Mouse (Mus musculus) limb, embryonic 12.5 days (tissue): ENCODE results near the gene Diaph3. TPM values are rescaled to one million over a fixed set of nuclear protein-coding genes. Genes with fewer than 3 reads are reported as not detected.

ENCODE experiments used
- ATAC-seq: fragments of 200-750 bp; cut with Nextera tagmentation; 2 replicates; pipeline ENCODE4 v1.8.0; 2017; ENCODE audit warnings: low read depth, moderate TSS enrichment; ENCODE audit not compliant: insufficient number of reproducible peaks, insufficient read depth, low FRiP score, low TSS enrichment
- H3K27ac ChIP-seq: fragments of 300-500 bp; sonication (generic); 2 replicates; pipeline ENCODE4 v1.5.1; 2016; ENCODE audit warnings: mild to moderate bottlenecking, moderate library complexity
- H3K27me3 ChIP-seq: fragments of 300-500 bp; sonication (generic); 2 replicates; pipeline ENCODE4 v1.6.1; 2016; ENCODE audit warnings: mild to moderate bottlenecking, moderate library complexity
- H3K36me3 ChIP-seq: fragments of 300-500 bp; sonication (generic); 2 replicates; pipeline ENCODE4 v1.6.1; 2016; ENCODE audit warnings: mild to moderate bottlenecking, moderate library complexity
- H3K4me1 ChIP-seq: fragments of 300-500 bp; sonication (generic); replicated peaks from 2 replicates; pipeline ENCODE4 v1.6.1; 2016
- H3K4me2 ChIP-seq: fragments of 300-500 bp; sonication (generic); 2 replicates; pipeline ENCODE4 v1.6.1; 2016; ENCODE audit warnings: mild to moderate bottlenecking, moderate library complexity
- H3K4me3 ChIP-seq: fragments of 300-500 bp; sonication (generic); replicated peaks from 2 replicates; pipeline ENCODE4 v1.5.1; 2016; ENCODE audit warnings: mild to moderate bottlenecking
- H3K9ac ChIP-seq: fragments of 300-500 bp; sonication (generic); replicated peaks from 2 replicates; pipeline ENCODE4 v1.6.1; 2016; ENCODE audit warnings: mild to moderate bottlenecking, moderate library complexity
- H3K9me3 ChIP-seq: fragments of 300-500 bp; sonication (generic); 2 replicates; pipeline ENCODE4 v1.6.1; 2016; ENCODE audit warnings: mild to moderate bottlenecking, moderate library complexity
- whole genome bisulfite sequencing: fragments of 180-500 bp; shearing (Covaris S2); methylation state at CpG from one replicate; pipeline ENCODE4 v1.1.7; 2016; 5-methylcytosine and 5-hydroxymethylcytosine counted together
- polyA plus RNA-seq: library from polyadenylated mRNA; unstranded; fragments of >200 nt; fragmentation: Nextera tagmentation; extraction: Ambion mirVana; gene quantifications from 2 replicates; pipeline ENCODE4 v1.2.1, GENCODE M21; 2016

Gene Diaph3
- polyA plus RNA-seq, result 10.6 and 10.7 TPM in 2 replicates

- Histone ChIP-seq H3K9ac (peak within 1 kb of the TSS; percentile 74), H3K9me3 (no peaks in the 10 kb centered on the region), H3K4me1 (peaks cover 5% of the 10 kb centered on the region; the same call in 1 of the 2 replicates), H3K4me3 (peak within 1 kb of the TSS; percentile 74), H3K4me2 (peak within 1 kb of the TSS; percentile 83), H3K27ac (0 out of 2 replicates have a peak within 1 kb of the TSS, but pooled peaks have one; percentile 12), H3K36me3 (no peaks in the 10 kb centered on the region), H3K27me3 (no peaks in the 10 kb centered on the region)
- ATAC-seq, result peak; percentile 99
- WGBS, result under 1% methylated on average over 43 of the region's 43 CpGs
These were observed at the start of gene Diaph3 for GRCm38 (mm10) chr14:87140963-87141486. Diaph3 (minus strand) TSS chr14:87141235.

DNA sequence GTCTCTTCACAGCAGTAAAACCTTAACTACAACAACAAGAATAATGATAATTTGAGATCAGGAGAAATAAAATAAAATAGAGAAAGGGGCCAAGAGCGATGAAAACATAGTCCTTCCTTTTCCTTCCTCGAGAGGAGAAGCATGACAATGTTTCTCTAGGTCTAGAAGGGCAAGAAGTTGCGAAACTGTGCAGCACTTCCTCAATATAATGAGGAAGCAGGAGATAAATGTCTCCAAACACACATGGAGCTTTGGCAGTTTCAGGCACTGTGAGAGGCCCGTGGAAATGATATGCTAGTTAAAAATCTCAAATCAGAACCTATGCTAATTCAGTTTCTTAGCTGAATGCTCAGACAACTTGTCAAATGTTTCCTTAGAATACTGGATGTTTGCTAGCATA, 49.6 kb upstream of the Diaph3 start:
- H3K4me3 ChIP-seq, result no peak overlapping the region
- 85% methylated on average over 4 of the region's 4 CpGs for WGBS
- no peak for ATAC-seq
- H3K27ac ChIP-seq, result no peak overlapping the region
- H3K27me3 ChIP-seq, result no peaks in the 10 kb centered on the region
- no peak overlapping the region for H3K9ac ChIP-seq
- no peak overlapping the region for H3K4me2 ChIP-seq
- H3K36me3 ChIP-seq, result no peaks in the 10 kb centered on the region
- no peaks in the 10 kb centered on the region for H3K4me1 ChIP-seq
- H3K9me3 ChIP-seq, result no peaks in the 10 kb centered on the region; the same call in 1 of the 2 replicates

- 91% methylated on average over 6 of the region's 6 CpGs for WGBS
- Histone ChIP-seq H3K4me3 (no peak overlapping the region), H3K9me3 (no peaks in the 10 kb centered on the region), H3K4me1 (no peaks in the 10 kb centered on the region), H3K36me3 (no peaks in the 10 kb centered on the region), H3K9ac (no peak overlapping the region), H3K27me3 (no peaks in the 10 kb centered on the region), H3K4me2 (no peak overlapping the region), H3K27ac (no peak overlapping the region)
- no peak; the same call in 1 of the 2 replicates for ATAC-seq
These were observed 30.5 kb upstream of the Diaph3 start for GRCm38 (mm10) chr14:87171577-87171976.

- Histone ChIP-seq H3K4me1 (no peaks in the 10 kb centered on the region), H3K4me3 (no peak overlapping the region), H3K27me3 (no peaks in the 10 kb centered on the region), H3K36me3 (no peaks in the 10 kb centered on the region), H3K4me2 (no peak overlapping the region), H3K9me3 (no peaks in the 10 kb centered on the region), H3K9ac (no peak overlapping the region), H3K27ac (no peak overlapping the region)
- 62% methylated on average over 1 of the region's 1 CpGs for WGBS
- no peak for ATAC-seq
These were observed 28.1 kb upstream of the Diaph3 start for GRCm38 (mm10) chr14:87169151-87169550.

GRCm38 (mm10) chr14:87155621-87156238, 14.7 kb upstream of the Diaph3 start:
- H3K27ac ChIP-seq, result no peak overlapping the region
- 84% methylated on average over 9 of the region's 9 CpGs for WGBS

GRCm38 (mm10) chr14:87149684-87150083, 8.6 kb upstream of the Diaph3 start:
- Histone ChIP-seq H3K4me1 (no peaks in the 10 kb centered on the region), H3K9me3 (no peaks in the 10 kb centered on the region), H3K4me3 (no peak overlapping the region), H3K36me3 (no peaks in the 10 kb centered on the region), H3K9ac (no peak overlapping the region), H3K27me3 (no peaks in the 10 kb centered on the region), H3K27ac (no peak overlapping the region), H3K4me2 (no peak overlapping the region)
- no peak for ATAC-seq
- 82% methylated on average over 6 of the region's 6 CpGs for WGBS

More at GRCm38 (mm10) chr14:87155621-87156238, 14.7 kb upstream of the Diaph3 start:
- Histone ChIP-seq H3K9me3 (no peaks in the 10 kb centered on the region), H3K36me3 (no peaks in the 10 kb centered on the region), H3K4me1 (no peaks in the 10 kb centered on the region), H3K4me2 (no peak overlapping the region), H3K9ac (no peak overlapping the region), H3K27me3 (no peaks in the 10 kb centered on the region), H3K4me3 (no peak overlapping the region)
- ATAC-seq, result no peak

DNA sequence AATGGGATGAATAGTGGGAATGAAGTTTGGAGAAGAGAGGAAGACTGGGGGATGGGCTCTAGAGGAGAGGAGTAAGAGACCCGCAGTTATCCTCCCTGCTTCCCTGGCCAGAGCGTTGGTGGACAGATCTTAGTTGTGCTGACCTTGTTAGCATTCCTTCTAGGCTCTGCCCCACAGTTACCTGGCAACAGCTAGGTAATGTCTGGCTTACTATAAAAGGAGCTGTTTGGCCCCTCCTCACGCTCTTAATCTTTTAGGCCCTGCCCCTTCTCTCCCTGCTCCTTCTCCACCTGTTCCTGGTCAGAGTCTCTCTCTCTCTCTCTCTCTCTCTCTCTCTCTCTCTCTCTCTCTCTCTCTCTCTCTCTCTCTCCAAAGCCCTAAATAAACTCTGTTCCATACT, 5.7 kb upstream of the Diaph3 start:
- no peaks in the 10 kb centered on the region for H3K27me3 ChIP-seq
- ATAC-seq, result no peak
- no peaks in the 10 kb centered on the region for H3K4me1 ChIP-seq
- H3K36me3 ChIP-seq, result no peaks in the 10 kb centered on the region
- H3K4me2 ChIP-seq, result no peak overlapping the region
- H3K9me3 ChIP-seq, result no peaks in the 10 kb centered on the region
- no peak overlapping the region for H3K4me3 ChIP-seq
- 43% methylated on average over 3 of the region's 3 CpGs for WGBS
- H3K27ac ChIP-seq, result no peak overlapping the region
- H3K9ac ChIP-seq, result no peak overlapping the region

- Histone ChIP-seq H3K9me3 (no peaks in the 10 kb centered on the region), H3K4me1 (peaks cover 2% of the 10 kb centered on the region; the same call in 1 of the 2 replicates), H3K9ac (no peak overlapping the region), H3K4me2 (no peak overlapping the region), H3K36me3 (no peaks in the 10 kb centered on the region), H3K4me3 (no peak overlapping the region), H3K27ac (no peak overlapping the region), H3K27me3 (no peaks in the 10 kb centered on the region)
- WGBS, result 81% methylated on average over 3 of the region's 3 CpGs
- ATAC-seq, result no peak
These were observed 4.3 kb upstream of the Diaph3 start for GRCm38 (mm10) chr14:87145351-87145750.

GRCm38 (mm10) chr14:87141777-87142176, 742 bp upstream of the Diaph3 start:
- ATAC-seq, result no peak
- Histone ChIP-seq H3K9ac (no peak overlapping the region), H3K4me2 (peak overlapping the region; percentile 83), H3K27me3 (no peaks in the 10 kb centered on the region), H3K36me3 (no peaks in the 10 kb centered on the region), H3K4me3 (peak overlapping the region; percentile 74), H3K27ac (no peak overlapping the region), H3K4me1 (peaks cover 5% of the 10 kb centered on the region; the same call in 1 of the 2 replicates), H3K9me3 (no peaks in the 10 kb centered on the region)
- WGBS, result 84% methylated on average over 11 of the region's 11 CpGs

DNA sequence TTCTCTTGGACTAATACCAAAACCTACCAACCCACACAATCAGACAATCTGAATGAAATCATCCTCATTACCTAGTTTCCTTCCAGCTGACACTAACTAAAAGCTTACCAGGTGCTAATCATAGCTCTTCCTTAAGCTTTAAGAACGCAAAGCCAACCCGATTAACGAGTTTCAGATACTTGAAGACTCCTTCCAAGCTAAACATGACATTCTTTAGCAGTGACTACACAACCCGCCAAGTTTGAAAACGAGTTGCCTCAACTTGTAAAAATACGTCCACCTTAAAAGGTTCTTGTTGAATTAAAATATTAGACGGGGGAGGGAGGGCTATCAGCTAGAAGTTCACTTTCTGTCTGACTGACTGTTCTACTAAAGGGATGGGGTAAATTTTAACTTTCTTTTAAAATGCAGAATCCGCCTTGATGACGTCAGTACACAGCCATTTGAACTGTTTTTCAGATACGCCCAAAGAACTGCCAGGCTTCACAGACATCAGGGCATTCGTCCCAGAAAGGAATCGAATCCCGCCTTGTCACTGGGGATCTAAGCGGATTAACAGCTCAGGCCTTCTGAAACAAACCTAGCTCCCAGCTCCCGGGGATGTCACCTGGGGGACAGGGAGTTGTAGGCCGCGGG, 590 bp downstream of the Diaph3 start:
- Histone ChIP-seq H3K27me3 (no peaks in the 10 kb centered on the region), H3K4me3 (peak overlapping the region; percentile 74), H3K36me3 (no peaks in the 10 kb centered on the region), H3K4me1 (peaks cover 5% of the 10 kb centered on the region; the same call in 1 of the 2 replicates), H3K9me3 (no peaks in the 10 kb centered on the region), H3K27ac (0 out of 2 replicates have a peak overlapping the region, but pooled peaks have one; percentile 12), H3K4me2 (peak overlapping the region; percentile 83), H3K9ac (peak overlapping the region; percentile 74)
- no peak for ATAC-seq
- WGBS, result 3% methylated on average over 17 of the region's 17 CpGs

- Histone ChIP-seq H3K9me3 (no peaks in the 10 kb centered on the region), H3K27ac (no peak overlapping the region), H3K4me2 (no peak overlapping the region), H3K27me3 (no peaks in the 10 kb centered on the region), H3K36me3 (no peaks in the 10 kb centered on the region), H3K4me1 (no peaks in the 10 kb centered on the region), H3K9ac (no peak overlapping the region), H3K4me3 (no peak overlapping the region)
- 82% methylated on average over 6 of the region's 6 CpGs for WGBS
- no peak for ATAC-seq
These were observed 14.9 kb downstream of the Diaph3 start for GRCm38 (mm10) chr14:87126076-87126639.
